Mouse (Mus musculus): Measurements from ENCODE around the gene Chid1.

- TF ChIP-seq POLR2A (IDR thresholded peaks at IDR 0.05; ENCODE audit: low read depth, low read length) (peak; percentile 20; the same call in 1 of the 2 replicates), CTCF (IDR thresholded peaks at IDR 0.05; ENCODE audit: borderline replicate concordance, insufficient read depth, low read length) (no peak)
Measured at GRCm38 (mm10) chr7:141475805-141476158, 63.9 kb downstream of the Chid1 start.

All from embryonic fibroblast, embryonic 13.5 days (primary cell).